Mouse (Mus musculus) bone marrow macrophage, adult 2 months (primary cell): ENCODE measurements around the gene Mapk7.

Experiments
- CTCF ChIP-seq: IDR thresholded peaks from 2 replicates; pipeline ENCODE4 v1.5.1; 2012; ENCODE audit warnings: low read depth, mild to moderate bottlenecking, low read length, moderate library complexity
- POLR2A ChIP-seq: IDR thresholded peaks from 2 replicates; pipeline ENCODE4 v1.6.1; 2012; ENCODE audit warnings: mild to moderate bottlenecking, low read depth, low read length, borderline replicate concordance

DNA sequence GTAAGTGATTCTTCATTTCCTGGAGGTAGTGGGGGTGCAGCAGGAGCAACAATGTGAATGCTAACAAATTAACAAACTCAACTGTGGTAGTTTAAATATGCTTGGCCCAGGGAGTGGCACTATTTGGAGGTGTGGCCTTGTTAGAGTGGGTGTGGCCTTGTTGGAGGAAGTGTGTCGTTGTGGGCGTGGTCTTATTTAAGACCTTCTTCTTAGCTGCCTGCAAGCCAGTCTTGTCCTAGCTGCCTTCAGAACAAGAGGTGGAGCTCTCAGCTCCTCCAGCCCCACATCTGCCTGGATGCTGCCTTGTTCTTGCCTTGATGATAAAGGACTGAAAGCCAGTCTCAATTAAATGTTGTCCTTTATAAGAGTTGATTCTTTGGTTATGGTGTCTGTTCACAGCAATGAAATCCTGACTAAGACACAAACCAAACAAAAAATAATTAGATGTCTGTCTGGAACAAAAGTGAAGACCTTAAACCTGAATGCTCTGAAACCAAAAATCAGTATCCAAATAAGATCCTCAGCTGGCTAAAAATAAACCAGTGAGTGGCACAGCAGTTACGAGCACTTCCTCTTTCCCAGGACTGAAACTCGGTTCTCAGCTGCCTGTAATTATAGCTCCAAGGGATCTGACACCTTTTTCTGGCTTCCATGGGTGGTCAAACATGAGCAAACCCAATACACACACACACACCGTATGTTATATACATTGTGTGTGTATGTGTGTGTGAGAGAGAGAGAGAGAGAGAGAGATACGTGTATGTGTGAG, 4.7 kb upstream of the Mapk7 start:
- no peak for TF ChIP-seq CTCF
- TF ChIP-seq POLR2A, result no peak
